Mouse (Mus musculus): Measurements from ENCODE around the gene Slc30a3.
"Not testable (repeated sequence)": the region's sequence is repeated elsewhere in the genome, so short reads cannot be mapped to it uniquely, and the experiment has no call there.

Slc30a3 gene

GRCm38 (mm10) chr5:31048763-31049641 lies 59.0 kb downstream of the Slc30a3 start, which contains the start of gene Slc5a6:
Gene Slc5a6, minus strand, starts transcription at chr5:31048924.
- peak; percentile 24 to 25 for DNase-seq (ENCODE audit: low spot score in 2 of 2)

DNA sequence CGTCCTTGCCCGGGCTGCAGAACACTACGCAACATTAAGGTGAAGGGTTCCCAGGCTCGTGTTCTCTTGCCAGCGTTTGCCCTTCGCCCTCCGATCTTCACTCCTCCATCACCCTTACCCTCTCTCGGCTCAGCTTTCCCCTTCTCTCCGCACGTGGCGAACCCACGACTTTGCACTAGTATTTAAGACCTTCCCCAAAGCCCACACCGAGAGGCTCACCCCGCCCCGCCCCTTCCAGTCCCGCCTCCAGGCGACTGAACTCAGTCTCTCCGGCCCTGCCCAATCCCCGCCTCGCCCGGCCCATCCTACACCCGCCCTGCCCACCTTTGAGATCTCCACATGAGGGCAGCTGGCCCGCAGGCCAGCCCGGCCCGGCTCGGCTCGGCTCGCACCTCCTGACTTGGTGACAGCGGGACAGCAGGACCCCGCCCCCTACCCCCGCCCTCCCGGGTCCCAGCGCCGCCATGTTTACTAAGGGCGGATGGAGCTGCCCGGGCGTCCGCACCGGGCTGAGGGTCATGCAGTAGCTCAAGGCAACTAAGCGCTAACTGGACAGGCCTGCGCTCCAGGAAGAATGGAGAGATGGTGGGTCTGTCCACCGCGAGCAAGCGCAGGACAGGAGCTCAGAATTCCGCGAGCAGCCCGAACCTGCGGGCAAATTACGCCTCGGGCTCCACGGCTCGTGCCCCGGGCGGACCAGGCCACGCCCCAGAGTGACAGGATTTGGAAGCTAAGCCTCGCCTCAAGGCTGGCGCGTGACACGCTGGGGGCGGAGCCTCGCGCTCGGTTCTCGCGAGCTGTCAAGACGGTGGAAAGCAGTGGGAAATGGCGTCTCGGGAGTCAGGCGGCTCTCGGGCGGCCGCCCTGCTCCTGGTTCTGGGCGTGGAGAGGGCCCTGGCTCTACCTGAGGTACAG lies 59.9 kb downstream of the Slc30a3 start, which contains the start of gene Atraid:
Atraid (plus strand) TSS at position 465 of the 915 bp plus-strand sequence.
- peak; percentile 98 to 99 for DNase-seq (ENCODE audit: low spot score in 2 of 2)

- DNase-seq (ENCODE audit: low spot score in 2 of 2), result no peak
Measured at GRCm38 (mm10) chr5:31047074-31047473, 61.0 kb downstream of the Slc30a3 start.

DNA sequence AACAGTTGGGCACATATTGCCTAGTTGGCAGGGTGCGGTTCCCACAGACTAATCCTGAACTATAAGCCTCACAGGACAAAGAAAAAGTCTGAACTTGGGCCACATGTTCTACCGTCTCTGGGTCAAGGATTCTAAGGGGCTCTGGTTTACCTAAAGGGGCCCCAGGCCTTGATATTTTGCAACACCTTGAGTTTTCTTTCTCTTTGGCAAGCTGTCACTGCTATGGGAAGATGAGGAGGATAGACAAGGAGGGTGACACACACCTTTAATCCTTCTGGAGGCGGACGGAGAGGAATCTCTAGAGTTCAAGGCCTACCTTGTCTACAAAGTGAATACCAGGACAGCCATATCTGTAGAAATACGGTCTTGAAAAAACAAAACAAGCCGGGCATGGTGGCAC lies 61.6 kb downstream of the Slc30a3 start:
- no peak for DNase-seq (ENCODE audit: low spot score in 2 of 2)

- DNase-seq (ENCODE audit: low spot score in 2 of 2), result no peak
Measured at GRCm38 (mm10) chr5:31038171-31038845, 69.7 kb downstream of the Slc30a3 start.

- DNase-seq (ENCODE audit: low spot score in 2 of 2), result not testable (repeated sequence)
Measured at GRCm38 (mm10) chr5:31036556-31036955, 71.5 kb downstream of the Slc30a3 start.

Data from urinary bladder, adult 18-20 months (tissue).